Mouse (Mus musculus): ENCODE data around the gene P2ry10. TPM values are rescaled to one million over a fixed set of nuclear protein-coding genes. Genes with fewer than 3 reads are reported as not detected.

P2ry10 gene
- 0.37 TPM for polyA plus RNA-seq (2015; fragmentation: Illumina TruSeq; extraction: RNeasy Lipid Tissue Mini Kit (QIAGEN cat#74804); ENCODE audit: insufficient read depth, low read depth, low replicate concordance)

GRCm38 (mm10) chrX:107088177-107088576, at the start of gene P2ry10:
Gene P2ry10, plus strand, starts transcription at chrX:107088492.

GRCm38 (mm10) chrX:107148681-107149080, 60.4 kb downstream of the P2ry10 start, which contains the start of gene P2ry10b:
Gene P2ry10b, plus strand, starts transcription at chrX:107148927.

Other genes starting within 250 kb of the P2ry10 start
- 0.90 TPM for gene Rtl3, start 247.8 kb upstream of the P2ry10 start, polyA plus RNA-seq (2015; fragmentation: Illumina TruSeq; extraction: RNeasy Lipid Tissue Mini Kit (QIAGEN cat#74804); ENCODE audit: insufficient read depth, low read depth, low replicate concordance)
- 0.18 TPM for gene Lpar4, start 167.9 kb upstream of the P2ry10 start, polyA plus RNA-seq (2015; fragmentation: Illumina TruSeq; extraction: RNeasy Lipid Tissue Mini Kit (QIAGEN cat#74804); ENCODE audit: insufficient read depth, low read depth, low replicate concordance)
- gene P2ry10b, start 60.4 kb downstream of the P2ry10 start, polyA plus RNA-seq (2015; fragmentation: Illumina TruSeq; extraction: RNeasy Lipid Tissue Mini Kit (QIAGEN cat#74804); ENCODE audit: insufficient read depth, low read depth, low replicate concordance): 1.1 TPM
- gene Gpr174, start 167.4 kb downstream of the P2ry10 start, polyA plus RNA-seq (2015; fragmentation: Illumina TruSeq; extraction: RNeasy Lipid Tissue Mini Kit (QIAGEN cat#74804); ENCODE audit: insufficient read depth, low read depth, low replicate concordance): 1.6 TPM